In genomic region chr1:79631521-79631920, GRCm38 (mm10) we compare ENCODE assay signal across 19 mouse cellular contexts. TPM values are rescaled to one million over a fixed set of nuclear protein-coding genes. Genes with fewer than 3 reads are reported as not detected.
DNase-seq lines count a peak whose midpoint lies in the region; ATAC-seq and TF ChIP-seq lines count a peak whose summit lies in the region.
"Had no signal": no experiment of that assay in that cellular context is flagged by ENCODE, and none has a peak within 500 bp of the region (broad histone marks: within the 10 kb centered on the region; RNA-seq: fewer than 3 reads in every experiment).

No protein-coding gene starts in this region.

- H3K9me3 ChIP-seq in heart, embryonic 12.5 days (replicated peaks) = no peaks in the 10 kb centered on the region
- H3K9me3 ChIP-seq in midbrain, embryonic 11.5 days (ENCODE audit: control insufficient read depth, low read length) = no peaks in the 10 kb centered on the region
- H3K9me3 ChIP-seq in midbrain, embryonic 14.5 days (ENCODE audit: control insufficient read depth, low read length) = no peaks in the 10 kb centered on the region
- H3K9me3 ChIP-seq: embryonic facial prominence, embryonic 10.5 days; forebrain, embryonic 13.5 days had no signal

- no peak overlapping the region for H3K4me3 ChIP-seq in heart, embryonic 12.5 days
- no peak overlapping the region for H3K4me3 ChIP-seq in midbrain, embryonic 11.5 days (ENCODE audit: low read depth, low read length)
- no peak overlapping the region for H3K4me3 ChIP-seq in midbrain, embryonic 14.5 days (replicated peaks; ENCODE audit: low read depth, low read length)
- no peak overlapping the region for H3K4me3 ChIP-seq in layer of hippocampus, adult 2 months
- H3K4me3 ChIP-seq: embryonic facial prominence, embryonic 10.5 days; forebrain, embryonic 13.5 days; gastrocnemius, adult 2 months; heart, adult 2 months had no signal

- DNase-seq in heart, adult 9 months (ENCODE audit: low spot score in 2 of 2) = peak; percentile 8 to 26
- DNase-seq in midbrain, embryonic 11.5 days (ENCODE audit: low spot score, missing footprints) = no peak
- DNase-seq in midbrain, embryonic 14.5 days = no peak
- peak; percentile 20 to 39 for DNase-seq in heart, postnatal 14 days
- no peak for DNase-seq in layer of hippocampus, adult 2 months (ENCODE audit: low spot score in 2 of 2)
- DNase-seq: adrenal gland, adult 8-10 months; adrenal gland, postnatal 36 days; cerebellum, adult 2 months; cerebellum, postnatal 10 days; gastrocnemius, adult 2 months; gastrocnemius, postnatal 25 days; kidney, adult 2 months had no signal

- H3K4me2 ChIP-seq in heart, embryonic 12.5 days = no peak overlapping the region
- H3K4me2 ChIP-seq in midbrain, embryonic 11.5 days = no peak overlapping the region
- H3K4me2 ChIP-seq in midbrain, embryonic 14.5 days (ENCODE audit: low read length) = no peak overlapping the region
- H3K4me2 ChIP-seq: forebrain, embryonic 13.5 days; hindbrain, embryonic 14.5 days had no signal

- H3K27ac ChIP-seq in heart, embryonic 12.5 days (ENCODE audit: poor library complexity, severe bottlenecking) = no peak overlapping the region
- H3K27ac ChIP-seq in midbrain, embryonic 11.5 days (ENCODE audit: low read depth, low read length) = no peak overlapping the region
- no peak overlapping the region for H3K27ac ChIP-seq in midbrain, embryonic 14.5 days (replicated peaks; ENCODE audit: low read depth, low read length)
- H3K27ac ChIP-seq in layer of hippocampus, adult 2 months = no peak overlapping the region
- H3K27ac ChIP-seq: embryonic facial prominence, embryonic 10.5 days; forebrain, embryonic 13.5 days; gastrocnemius, adult 2 months; heart, adult 2 months; hindbrain, embryonic 14.5 days had no signal

- no peaks in the 10 kb centered on the region for H3K36me3 ChIP-seq in heart, embryonic 12.5 days
- no peaks in the 10 kb centered on the region for H3K36me3 ChIP-seq in midbrain, embryonic 11.5 days (ENCODE audit: control insufficient read depth, insufficient read depth, low read length)
- no peaks in the 10 kb centered on the region for H3K36me3 ChIP-seq in midbrain, embryonic 14.5 days (ENCODE audit: control insufficient read depth, insufficient read depth, low read length)
- H3K36me3 ChIP-seq: embryonic facial prominence, embryonic 10.5 days had no signal

- 83% methylated on average over 4 of the region's 4 CpGs for WGBS in heart, embryonic 12.5 days
- 88% methylated on average over 4 of the region's 4 CpGs for WGBS in midbrain, embryonic 11.5 days
- 96% methylated on average over 4 of the region's 4 CpGs for WGBS in midbrain, embryonic 14.5 days

- H3K9ac ChIP-seq in heart, embryonic 12.5 days = no peak overlapping the region
- H3K9ac ChIP-seq in midbrain, embryonic 11.5 days (ENCODE audit: low read length) = no peak overlapping the region
- no peak overlapping the region for H3K9ac ChIP-seq in midbrain, embryonic 14.5 days (replicated peaks; ENCODE audit: low read length)
- H3K9ac ChIP-seq: forebrain, embryonic 13.5 days; hindbrain, embryonic 14.5 days had no signal

- ATAC-seq in heart, embryonic 12.5 days (ENCODE audit: insufficient number of reproducible peaks, low FRiP score) = no peak
- 0 out of 2 replicates have a peak, but pooled peaks have one; percentile 11 for ATAC-seq in midbrain, embryonic 11.5 days (ENCODE audit: low FRiP score)
- no peak for ATAC-seq in midbrain, embryonic 14.5 days (ENCODE audit: low FRiP score, low TSS enrichment)
- peak; percentile 50 for ATAC-seq in megakaryocyte-erythroid progenitor cell, adult 5-6 weeks (replicated peaks; ENCODE audit: low FRiP score, low TSS enrichment, poor library complexity, severe bottlenecking)
- ATAC-seq: forebrain, embryonic 13.5 days; intestine, embryonic 16.5 days had no signal

- intact Hi-C loops in heart, postnatal 14 days (cut with DNase I) = loop anchor here (10.0 kb wide), 1 partner anchor 1097 kb away; no protein-coding TSS in a partner anchor

- no peak for TF ChIP-seq CTCF in layer of hippocampus, adult 2 months (conservative IDR thresholded peaks at IDR 0.05)

- H3K27me3 ChIP-seq in heart, embryonic 12.5 days (replicated peaks) = no peaks in the 10 kb centered on the region
- no peaks in the 10 kb centered on the region for H3K27me3 ChIP-seq in midbrain, embryonic 11.5 days (ENCODE audit: control insufficient read depth, insufficient read depth, low read length)
- H3K27me3 ChIP-seq in midbrain, embryonic 14.5 days (ENCODE audit: control insufficient read depth, insufficient read depth, low read length) = no peaks in the 10 kb centered on the region
- H3K27me3 ChIP-seq: forebrain, embryonic 13.5 days had no signal

- H3K4me1 ChIP-seq in heart, embryonic 12.5 days (replicated peaks) = no peaks in the 10 kb centered on the region
- no peaks in the 10 kb centered on the region for H3K4me1 ChIP-seq in midbrain, embryonic 11.5 days (ENCODE audit: control insufficient read depth, insufficient read depth, low read length)
- H3K4me1 ChIP-seq in midbrain, embryonic 14.5 days (ENCODE audit: control insufficient read depth, insufficient read depth, low read length) = no peaks in the 10 kb centered on the region
- H3K4me1 ChIP-seq: embryonic facial prominence, embryonic 10.5 days; forebrain, embryonic 13.5 days had no signal

RNA-seq across cellular contexts. Expression of gene Ap1s3, which starts 40.3 kb away (rescaled TPM):
- 0.17 and 0.20 TPM in 2 replicates for polyA plus RNA-seq in heart, embryonic 12.5 days (2016; fragmentation: Nextera tagmentation; extraction: Ambion mirVana)
- polyA plus RNA-seq in midbrain, embryonic 11.5 days (2014; fragmentation: Nextera tagmentation; extraction: Ambion mirVana) = 0.04 and 0.06 TPM in 2 replicates
- polyA plus RNA-seq in midbrain, embryonic 14.5 days (2014; fragmentation: Nextera tagmentation; extraction: Ambion mirVana) = 0.38 TPM in 1 of 2 replicates, not detected in the other
- under 1 TPM; 0.45 to 0.68 TPM for total RNA-seq in heart, postnatal 14 days (2021)
- 8.4 and 14.0 TPM in 2 replicates for total RNA-seq in megakaryocyte-erythroid progenitor cell, adult 5-6 weeks (2014; fragmentation: Nextera tagmentation)
- 3.1 and 3.6 TPM in 2 replicates for total RNA-seq in megakaryocyte-erythroid progenitor cell, adult 5-6 weeks (2017)
- 1 to 10 TPM; 2.0 to 3.3 TPM for total RNA-seq in layer of hippocampus, adult 2 months (2021)
- total RNA-seq: gastrocnemius, adult 2 months; gastrocnemius, postnatal 25 days had no signal

Comparison
In these comparisons a context has a peak if more than half of its experiments do, and no peak if none do; other contexts are left out.
1. ATAC-seq: peak in midbrain, embryonic 11.5 days (single experiment) and megakaryocyte-erythroid progenitor cell, adult 5-6 weeks (single experiment); none in heart, embryonic 12.5 days (single experiment) and midbrain, embryonic 14.5 days (single experiment).
2. DNase-seq: peak in heart, adult 9 months (2 of 2) and heart, postnatal 14 days (2 of 2); none in midbrain, embryonic 11.5 days (single experiment), midbrain, embryonic 14.5 days (single experiment) and layer of hippocampus, adult 2 months (0 of 2).